Mouse (Mus musculus): Measurements from ENCODE around the gene Ppp1ca. TPM values are rescaled to one million over a fixed set of nuclear protein-coding genes. Genes with fewer than 3 reads are reported as not detected.

Gene Ppp1ca
- total and polyA plus RNA-seq, 3 experiments: 389 to 635 (median 502) TPM

GRCm38 (mm10) chr19:4154437-4155222 is 37.2 kb upstream of the Ppp1ca start (continued):
- TF ChIP-seq ELF1 (IDR thresholded peaks at IDR 0.05; ENCODE audit: low read depth, low read length): peak; percentile 69
- TF ChIP-seq BHLHE40 (IDR thresholded peaks at IDR 0.05; ENCODE audit: low read depth, low read length): peak; percentile 93
- TF ChIP-seq JUND (conservative IDR thresholded peaks at IDR 0.05; ENCODE audit: low read depth, low read length): no peak
- no peak for TF ChIP-seq USF1 (IDR thresholded peaks at IDR 0.05; ENCODE audit: low read depth, low read length)
- TF ChIP-seq TBP (conservative IDR thresholded peaks at IDR 0.05; ENCODE audit: low read depth, low read length): peak; percentile 89
- no peak; the same call in 1 of the 2 replicates for TF ChIP-seq RAD21 (IDR thresholded peaks at IDR 0.05; ENCODE audit: low read depth, low read length)
- 0 out of 2 replicates have a peak, but pooled peaks have one; percentile 38 for TF ChIP-seq NRF1 (IDR thresholded peaks at IDR 0.05; ENCODE audit: low read depth, low read length)
- TF ChIP-seq GABPA (IDR thresholded peaks at IDR 0.05; ENCODE audit: insufficient replicate concordance, low read depth, low read length): no peak
- TF ChIP-seq SMC3 (IDR thresholded peaks at IDR 0.05; ENCODE audit: low read depth, low read length): no peak
- peak; percentile 96 for TF ChIP-seq TCF12 (IDR thresholded peaks at IDR 0.05; ENCODE audit: low read depth, low read length)
- no peak for TF ChIP-seq UBTF (IDR thresholded peaks at IDR 0.05; ENCODE audit: low read depth, low read length)
- TF ChIP-seq E2F4 (IDR thresholded peaks at IDR 0.05; ENCODE audit: insufficient replicate concordance, low read depth, low read length): no peak

GRCm38 (mm10) chr19:4155223-4156072 is 36.4 kb upstream of the Ppp1ca start:
- TF ChIP-seq PAX5 (IDR thresholded peaks at IDR 0.05; ENCODE audit: low read length): no peak
- peak; percentile 45 for TF ChIP-seq MXI1 (IDR thresholded peaks at IDR 0.05; ENCODE audit: low read depth, low read length)
- TF ChIP-seq SIN3A (IDR thresholded peaks at IDR 0.05; ENCODE audit: low read length): peak; percentile 16; the same call in 1 of the 2 replicates
- TF ChIP-seq MAZ (IDR thresholded peaks at IDR 0.05; ENCODE audit: low read depth, low read length): peak; percentile 9; the same call in 1 of the 2 replicates
- TF ChIP-seq SMC3 (IDR thresholded peaks at IDR 0.05; ENCODE audit: low read depth, low read length): peak; percentile 31; the same call in 1 of the 2 replicates
- TF ChIP-seq POLR2A (IDR thresholded peaks at IDR 0.05; ENCODE audit: low read depth, low read length): peak; percentile 40
- TF ChIP-seq ZNF384 (IDR thresholded peaks at IDR 0.05; ENCODE audit: low read depth, low read length): peak; percentile 75
- TF ChIP-seq RAD21 (IDR thresholded peaks at IDR 0.05; ENCODE audit: low read depth, low read length): no peak
- TF ChIP-seq ZMIZ1 (IDR thresholded peaks at IDR 0.05; ENCODE audit: low read depth, low read length): peak; percentile 41
- 0 out of 2 replicates have a peak, but pooled peaks have one; percentile 1 for TF ChIP-seq IRF4 (IDR thresholded peaks at IDR 0.05; ENCODE audit: low read depth, low read length)
- TF ChIP-seq POLR2AphosphoS2 (IDR thresholded peaks at IDR 0.05; ENCODE audit: low read depth, low read length): peak; percentile 35
- TF ChIP-seq ZKSCAN1 (IDR thresholded peaks at IDR 0.05; ENCODE audit: borderline replicate concordance, low read depth, low read length): no peak
- TF ChIP-seq MAX (IDR thresholded peaks at IDR 0.05; ENCODE audit: low read length): no peak
- peak; percentile 43; the same call in 1 of the 2 replicates for TF ChIP-seq CHD1 (IDR thresholded peaks at IDR 0.05; ENCODE audit: low read depth, low read length)
- 0 out of 2 replicates have a peak, but pooled peaks have one; percentile 35 for TF ChIP-seq TBP (conservative IDR thresholded peaks at IDR 0.05; ENCODE audit: low read depth, low read length)
- peak; percentile 62 for DNase-seq (ENCODE audit: extremely low read depth)
- peaks cover 27 to 66% of the 10 kb centered on the region in 2 experiments for H3K4me1 ChIP-seq (ENCODE audit: control insufficient read depth in 1 of 2, insufficient read depth in 2 of 2)
- H3K27me3 ChIP-seq (replicated peaks): no peaks in the 10 kb centered on the region
- H3K36me3 ChIP-seq (replicated peaks in 1 of 2; ENCODE audit: control insufficient read depth in 1 of 2, insufficient read depth in 1 of 2, low read length in 1 of 2): peaks cover 65 to 83% of the 10 kb centered on the region in 2 experiments
- H3K9ac ChIP-seq (ENCODE audit: insufficient read depth, low read depth): peak overlapping the region; percentile 96
- H3K4me2 ChIP-seq (ENCODE audit: insufficient read depth, low read depth, poor library complexity, severe bottlenecking): peak overlapping the region; percentile 52
- dilution Hi-C loops (cut with MboI; ENCODE audit: extremely low pct_ligation_motif_present, extremely low pct_unique_long_range_greater_than_20kb, low sequenced_read_pairs): no loop called here
- H3K79me2 ChIP-seq (replicated peaks; ENCODE audit: control insufficient read depth, extremely low read depth, insufficient read depth, poor library complexity, severe bottlenecking): peaks cover 19% of the 10 kb centered on the region
- in situ Hi-C loops (cut with MboI; ENCODE audit: low pct_ligation_motif_present, low pct_unique_long_range_greater_than_20kb, low sequenced_read_pairs): no loop called here
- peak overlapping the region; percentile 90 for H3K27ac ChIP-seq (ENCODE audit: insufficient read depth, low read depth)
- H3K4me3 ChIP-seq (replicated peaks in 1 of 3; ENCODE audit: low read depth in 2 of 3, low read length in 2 of 3, poor library complexity in 1 of 3): peak overlapping the region; percentile 72 to 82 (median 73)
- no peaks in the 10 kb centered on the region for H3K9me3 ChIP-seq (replicated peaks; ENCODE audit: low read length)

Data from CH12.LX (cell line).